Mouse (Mus musculus) liver, adult 2 months (tissue): ENCODE results near the gene Gab1. TPM values are rescaled to one million over a fixed set of nuclear protein-coding genes. Genes with fewer than 3 reads are reported as not detected.

Source experiments
- DNase-seq: peaks from one replicate; pipeline ENCODE4 v3.0.0-alpha.2; 2011; ENCODE audit warnings: low read depth, low spot score; ENCODE audit errors: extremely low read depth
- H3K27ac ChIP-seq: fragments of 200-500 bp; replicated peaks from 2 replicates; pipeline ENCODE4 v1.5.1; 2012; ENCODE audit warnings: low read depth, mild to moderate bottlenecking, control low read depth, inconsistent platforms, low read length; ENCODE audit not compliant: insufficient read depth
- H3K27me3 ChIP-seq: fragments of 200-500 bp; 2 replicates; pipeline ENCODE4 v1.6.1; 2012; ENCODE audit warnings: mild to moderate bottlenecking, moderate library complexity, low read length, inconsistent platforms; ENCODE audit not compliant: control insufficient read depth, insufficient read depth
- H3K36me3 ChIP-seq: fragments of 200-500 bp; 2 replicates; pipeline ENCODE4 v1.6.1; 2012; ENCODE audit warnings: low read length, inconsistent platforms; ENCODE audit not compliant: control insufficient read depth, insufficient read depth
- H3K4me1 ChIP-seq: fragments of 200-500 bp; 2 replicates; pipeline ENCODE4 v1.6.1; 2011; ENCODE audit warnings: low read length; ENCODE audit not compliant: control insufficient read depth, insufficient read depth
- H3K4me3 ChIP-seq: fragments of 200-500 bp; 2 replicates; pipeline ENCODE4 v1.5.1; 2011; ENCODE audit warnings: low read depth, mild to moderate bottlenecking, control low read depth, low read length, moderate library complexity; ENCODE audit not compliant: insufficient read depth
- H3K79me2 ChIP-seq: fragments of 200-500 bp; 2 replicates; pipeline ENCODE4 v1.6.1; 2012; ENCODE audit warnings: inconsistent platforms, mild to moderate bottlenecking, low read length, moderate library complexity; ENCODE audit not compliant: control insufficient read depth, insufficient read depth
- H3K9ac ChIP-seq: fragments of 200-500 bp; 2 replicates; pipeline ENCODE4 v1.6.1; 2012; ENCODE audit warnings: low read depth, mild to moderate bottlenecking, control low read depth, inconsistent platforms, low read length
- CTCF ChIP-seq: fragments of 200-500 bp; IDR thresholded peaks from 2 replicates; pipeline ENCODE4 v1.5.1; 2011; ENCODE audit warnings: low read depth, low read length, control low read depth
- POLR2A ChIP-seq: fragments of 200-500 bp; IDR thresholded peaks from 2 replicates; pipeline ENCODE4 v1.6.1; 2011; ENCODE audit warnings: low read length, control low read depth; ENCODE audit not compliant: insufficient read depth; ENCODE audit errors: extremely low read depth
- WGBS: fragments of 180-500 bp; shearing (Covaris S2); methylation state at CpG from one replicate; pipeline ENCODE4 v1.1.7; 2018; 5-methylcytosine and 5-hydroxymethylcytosine counted together
- polyA plus RNA-seq: library from polyadenylated mRNA; depleted of rRNA; stranded (reverse); fragments of >200 nt; gene quantifications from 2 replicates; pipeline ENCODE4 v1.2.3, GENCODE M21; 2012
- total RNA-seq: library from RNA; depleted of rRNA; stranded (reverse); fragments of >200 nt; gene quantifications from 2 replicates; pipeline ENCODE4 v1.2.3, GENCODE M21; 2014

Gab1 gene
- total and polyA plus RNA-seq, 2 experiments = 5.1 to 5.8 TPM

DNA sequence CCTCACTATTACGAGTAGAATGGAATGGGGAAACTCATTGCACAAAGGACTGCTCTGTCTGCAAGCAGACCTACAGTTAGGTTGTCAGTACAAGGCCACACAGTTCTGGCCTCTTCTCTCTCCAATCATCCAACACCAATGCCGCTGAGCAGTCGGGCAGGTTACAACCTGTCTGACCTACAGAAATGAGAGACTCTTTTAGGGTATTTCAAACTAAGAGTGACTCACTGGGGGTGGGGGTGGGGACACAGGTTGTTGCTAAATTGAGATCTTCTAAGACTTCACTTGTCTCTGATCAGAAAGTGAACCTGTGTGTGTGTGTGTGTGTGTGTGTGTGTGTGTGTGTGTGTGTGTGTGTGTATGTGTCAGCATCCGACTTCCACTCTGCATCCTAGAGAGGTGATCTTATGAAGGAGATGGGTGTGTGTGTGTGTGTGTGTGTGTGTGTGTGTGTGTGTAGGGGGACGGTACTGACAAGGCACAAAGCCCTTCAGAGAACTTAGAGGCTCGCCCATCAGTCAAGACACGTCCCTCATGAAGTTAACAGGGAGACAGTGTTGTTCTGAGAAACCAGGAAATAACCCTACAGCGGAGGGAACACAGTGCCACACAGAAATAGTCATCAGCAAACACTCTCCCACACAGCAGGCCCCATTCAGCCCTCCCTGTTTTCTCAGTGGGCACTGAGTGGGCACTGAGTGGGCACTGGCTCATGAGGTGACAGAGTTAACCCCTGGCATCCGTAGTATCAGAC, 27.7 kb downstream of the Gab1 start:
- no peak overlapping the region for H3K4me3 ChIP-seq
- H3K27ac ChIP-seq = no peak overlapping the region
- no peak for DNase-seq
- H3K36me3 ChIP-seq = no peaks in the 10 kb centered on the region
- peaks cover 9% of the 10 kb centered on the region for H3K4me1 ChIP-seq
- H3K9ac ChIP-seq = no peak overlapping the region
- TF ChIP-seq POLR2A (no peak), CTCF (no peak)
- 69% methylated on average over 9 of the region's 9 CpGs for WGBS
- no peaks in the 10 kb centered on the region for H3K27me3 ChIP-seq
- H3K79me2 ChIP-seq = peaks cover 35% of the 10 kb centered on the region

DNA sequence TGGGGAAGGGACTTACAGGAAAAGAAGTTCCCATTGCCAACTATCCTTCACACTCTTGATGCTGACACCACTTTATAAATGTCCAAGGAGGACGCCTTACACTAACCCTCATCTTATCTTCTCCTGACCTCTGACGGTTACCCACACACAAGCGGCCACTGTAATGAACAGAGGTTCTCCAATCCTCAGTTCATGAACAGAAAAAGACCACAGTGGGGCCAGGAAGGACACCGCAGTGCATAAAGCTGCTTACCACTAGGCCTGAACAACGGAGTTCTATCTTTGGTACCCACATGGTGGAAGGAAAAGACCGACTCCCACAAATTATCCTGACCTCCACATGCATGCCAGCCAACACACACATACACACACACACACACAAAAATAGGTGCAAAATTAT, 28.7 kb downstream of the Gab1 start:
- Histone ChIP-seq H3K4me1 (peaks cover 8% of the 10 kb centered on the region), H3K4me3 (no peak overlapping the region), H3K9ac (no peak overlapping the region), H3K36me3 (no peaks in the 10 kb centered on the region), H3K27me3 (no peaks in the 10 kb centered on the region), H3K79me2 (peaks cover 39% of the 10 kb centered on the region), H3K27ac (no peak overlapping the region)
- no peak for DNase-seq
- TF ChIP-seq CTCF = no peak
- no peak for TF ChIP-seq POLR2A
- WGBS = 81% methylated on average over 6 of the region's 6 CpGs

DNA sequence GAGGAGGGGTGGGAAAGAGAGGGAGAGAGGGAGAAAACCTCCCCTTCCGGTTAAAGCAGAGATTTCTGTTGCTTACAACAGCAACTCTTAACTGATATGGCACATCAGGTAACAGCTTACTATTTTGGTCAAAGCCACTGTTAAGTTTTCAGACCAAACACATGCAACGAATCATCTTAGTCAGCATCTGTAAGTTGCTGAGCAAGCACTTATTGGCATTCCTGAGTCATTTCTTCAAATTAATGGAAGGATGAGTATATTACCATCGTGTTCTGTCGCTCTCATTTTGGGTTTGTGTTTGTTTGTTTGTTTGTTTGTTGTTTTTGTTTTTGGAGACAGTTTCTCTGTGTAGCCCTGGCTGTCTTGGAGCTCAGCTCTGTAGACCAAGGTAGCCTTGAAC, 30.3 kb downstream of the Gab1 start:
- TF ChIP-seq CTCF (no peak), POLR2A (no peak)
- no peak overlapping the region for H3K9ac ChIP-seq
- H3K79me2 ChIP-seq = peaks cover 32% of the 10 kb centered on the region; the same call in 1 of the 2 replicates
- DNase-seq = no peak
- no peaks in the 10 kb centered on the region for H3K27me3 ChIP-seq
- no peak overlapping the region for H3K4me3 ChIP-seq
- peaks cover 7% of the 10 kb centered on the region for H3K4me1 ChIP-seq
- H3K36me3 ChIP-seq = no peaks in the 10 kb centered on the region
- H3K27ac ChIP-seq = no peak overlapping the region
- 88% methylated on average over 4 of the region's 4 CpGs for WGBS

DNA sequence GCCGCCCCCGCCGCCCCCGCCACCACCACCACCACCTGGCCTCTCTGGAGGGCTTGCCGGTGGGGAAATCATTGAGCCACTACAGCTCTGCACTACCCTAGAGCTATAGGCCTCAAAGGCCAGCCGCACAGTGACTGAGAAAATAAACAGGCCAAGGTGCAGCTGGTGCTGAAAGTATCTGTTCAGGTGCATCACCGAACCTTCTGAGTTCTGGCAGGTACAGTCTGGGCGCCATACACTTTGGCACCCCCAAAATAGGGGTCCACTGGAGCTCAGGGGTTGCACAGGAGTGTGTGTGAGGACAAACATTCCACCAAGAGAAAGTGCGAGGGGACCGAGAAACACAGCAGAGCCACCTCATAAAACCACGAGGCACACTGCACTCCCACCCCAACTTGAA, 31.7 kb downstream of the Gab1 start:
- Histone ChIP-seq H3K27ac (no peak overlapping the region), H3K79me2 (peaks cover 31% of the 10 kb centered on the region; the same call in 1 of the 2 replicates), H3K27me3 (no peaks in the 10 kb centered on the region), H3K4me3 (no peak overlapping the region), H3K4me1 (peaks cover 7% of the 10 kb centered on the region), H3K9ac (no peak overlapping the region), H3K36me3 (no peaks in the 10 kb centered on the region)
- no peak for TF ChIP-seq POLR2A
- no peak for TF ChIP-seq CTCF
- WGBS = 44% methylated on average over 11 of the region's 11 CpGs
- no peak for DNase-seq

DNA sequence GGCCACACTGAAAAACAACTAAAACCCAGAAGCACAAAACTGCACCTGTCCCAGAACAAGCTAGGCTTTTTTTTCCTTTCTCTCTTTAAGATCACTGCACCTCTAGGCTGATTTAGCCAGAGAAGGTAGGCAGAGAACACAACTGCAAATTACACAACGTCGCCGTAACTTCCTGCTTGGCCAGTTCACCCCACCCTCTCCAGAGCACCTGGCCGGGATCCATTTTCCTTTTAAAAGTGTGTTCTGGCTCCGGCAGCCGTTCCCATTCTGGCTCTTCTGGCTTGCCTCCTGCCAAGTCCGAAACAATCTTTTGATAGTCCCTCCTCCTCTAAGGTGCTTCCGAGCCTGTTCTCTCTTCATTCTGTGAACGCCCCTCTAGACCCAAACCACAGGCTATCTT, 32.4 kb downstream of the Gab1 start:
- 18% methylated on average over 9 of the region's 9 CpGs for WGBS
- TF ChIP-seq CTCF (no peak), POLR2A (no peak)
- Histone ChIP-seq H3K27ac (peak overlapping the region; percentile 46; the same call in 1 of the 2 replicates), H3K27me3 (no peaks in the 10 kb centered on the region), H3K9ac (no peak overlapping the region), H3K4me3 (no peak overlapping the region; the same call in 1 of the 2 replicates), H3K36me3 (no peaks in the 10 kb centered on the region), H3K79me2 (peaks cover 30% of the 10 kb centered on the region; the same call in 1 of the 2 replicates), H3K4me1 (peaks cover 6% of the 10 kb centered on the region)
- peak; percentile 91 for DNase-seq

DNA sequence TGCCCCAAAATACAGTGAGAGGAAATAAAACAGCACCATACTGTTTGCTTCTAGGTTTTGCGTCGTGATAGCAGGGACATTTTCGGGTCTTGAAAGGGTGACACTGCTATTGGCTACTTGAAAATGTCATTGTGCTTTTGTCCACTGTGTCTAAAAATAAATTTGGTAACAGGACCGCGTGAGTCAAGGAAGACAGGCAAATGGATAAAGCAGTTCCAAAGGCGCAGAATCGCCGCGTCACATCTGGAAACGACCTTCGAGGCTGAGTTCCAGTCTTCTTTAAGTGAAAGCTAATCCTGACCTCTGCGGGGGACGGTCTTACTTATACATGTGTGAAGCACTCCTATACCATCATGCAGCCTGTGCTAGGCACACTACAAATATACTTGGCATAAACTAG, 35.0 kb downstream of the Gab1 start:
- Histone ChIP-seq H3K4me3 (no peak overlapping the region), H3K36me3 (no peaks in the 10 kb centered on the region), H3K9ac (no peak overlapping the region), H3K4me1 (peaks cover 6% of the 10 kb centered on the region), H3K27me3 (no peaks in the 10 kb centered on the region), H3K79me2 (peaks cover 38% of the 10 kb centered on the region), H3K27ac (no peak overlapping the region)
- TF ChIP-seq POLR2A (no peak), CTCF (no peak)
- no peak for DNase-seq
- WGBS = 91% methylated on average over 13 of the region's 13 CpGs
